Mouse (Mus musculus) MEL (cell line): ENCODE results near the gene Maml2.

Experiments
- CHD2 ChIP-seq: IDR thresholded peaks from 2 replicates; pipeline ENCODE4 v1.6.1; 2011; ENCODE audit warnings: low read length, improper control_type of control experiment
- CTCF ChIP-seq, 3 experiments: IDR thresholded peaks in 2 of 3; conservative IDR thresholded peaks in 1 of 3; 2 replicates each; pipeline ENCODE4 v1.5.1; 2011 to 2012; ENCODE audit warnings: low read length in 3 of 3, low read depth in 2 of 3, mild to moderate bottlenecking in 2 of 3, improper control_type of control experiment in 1 of 3, inconsistent platforms in 1 of 3, mixed read lengths in 1 of 3, moderate library complexity in 1 of 3; ENCODE audit not compliant: control insufficient read depth in 1 of 3, insufficient read depth in 1 of 3, poor library complexity in 1 of 3, severe bottlenecking in 1 of 3
- E2F4 ChIP-seq: IDR thresholded peaks from 2 replicates; pipeline ENCODE4 v1.6.1; 2011; ENCODE audit warnings: low read depth, low read length, improper control_type of control experiment, borderline replicate concordance
- EP300 ChIP-seq, 2 experiments: IDR thresholded peaks; 2 replicates each; pipeline ENCODE4 v1.6.1; 2011; ENCODE audit warnings: improper control_type of control experiment in 2 of 2, low read length in 2 of 2, low read depth in 1 of 2, mild to moderate bottlenecking in 1 of 2
- ETS1 ChIP-seq: IDR thresholded peaks from 2 replicates; pipeline ENCODE4 v1.6.1; 2012; ENCODE audit warnings: low read depth, mild to moderate bottlenecking, inconsistent platforms, low read length, improper control_type of control experiment, moderate library complexity
- MAFK ChIP-seq: IDR thresholded peaks from 2 replicates; pipeline ENCODE4 v1.6.1; 2011; ENCODE audit warnings: low read depth, mild to moderate bottlenecking, low read length, improper control_type of control experiment, borderline replicate concordance
- MAX ChIP-seq: IDR thresholded peaks from 2 replicates; pipeline ENCODE4 v1.6.1; 2011; ENCODE audit warnings: low read length, improper control_type of control experiment
- MEF2A ChIP-seq: IDR thresholded peaks from 2 replicates; pipeline ENCODE4 v1.6.1; 2014; ENCODE audit warnings: low read depth, mild to moderate bottlenecking, inconsistent platforms, low read length, improper control_type of control experiment; ENCODE audit not compliant: poor library complexity, insufficient replicate concordance, severe bottlenecking; ENCODE audit errors: extremely low read depth
- POLR2A ChIP-seq, 2 experiments: IDR thresholded peaks; 2 replicates each; pipeline ENCODE4 v1.6.1; 2011 to 2012; ENCODE audit warnings: low read length in 2 of 2, mild to moderate bottlenecking in 2 of 2, control low read depth in 1 of 2, improper control_type of control experiment in 1 of 2, low read depth in 1 of 2, moderate library complexity in 1 of 2; ENCODE audit not compliant: control insufficient read depth in 1 of 2, insufficient read depth in 1 of 2, poor library complexity in 1 of 2
- RAD21 ChIP-seq: IDR thresholded peaks from 2 replicates; pipeline ENCODE4 v1.6.1; 2011; ENCODE audit warnings: mild to moderate bottlenecking, low read depth, low read length, improper control_type of control experiment
- TBP ChIP-seq: IDR thresholded peaks from 2 replicates; pipeline ENCODE4 v1.8.0; 2011; ENCODE audit warnings: low read depth, low read length, improper control_type of control experiment
- USF1 ChIP-seq: IDR thresholded peaks from 2 replicates; pipeline ENCODE4 v1.6.1; 2014; ENCODE audit warnings: low read depth, mild to moderate bottlenecking, inconsistent platforms, low read length, improper control_type of control experiment, moderate library complexity
- ZC3H11A ChIP-seq: IDR thresholded peaks from 2 replicates; pipeline ENCODE4 v1.6.1; 2012; ENCODE audit warnings: low read depth, mild to moderate bottlenecking, inconsistent platforms, low read length, improper control_type of control experiment

- TF ChIP-seq CTCF (IDR thresholded peaks at IDR 0.05 in 2 of 3, conservative IDR thresholded peaks at IDR 0.05 in 1 of 3; ENCODE audit: control insufficient read depth in 1 of 3, insufficient read depth in 1 of 3, low read depth in 2 of 3, low read length in 3 of 3, poor library complexity in 1 of 3, severe bottlenecking in 1 of 3) = no peak
- TF ChIP-seq ZC3H11A = no peak
- TF ChIP-seq MAX = no peak
- TF ChIP-seq POLR2A (IDR thresholded peaks at IDR 0.05; ENCODE audit: control insufficient read depth in 1 of 2, insufficient read depth in 1 of 2, low read depth in 1 of 2, low read length in 2 of 2, poor library complexity in 1 of 2) = no peak
- TF ChIP-seq MAFK = no peak
- TF ChIP-seq RAD21 = no peak
- TF ChIP-seq ETS1 = no peak
- no peak for TF ChIP-seq TBP
- TF ChIP-seq USF1 = no peak
- no peak for TF ChIP-seq MEF2A
- no peak for TF ChIP-seq EP300 (IDR thresholded peaks at IDR 0.05; ENCODE audit: low read depth in 1 of 2, low read length in 2 of 2)
- TF ChIP-seq E2F4 = no peak
- TF ChIP-seq CHD2 = no peak
Observed at GRCm38 (mm10) chr9:13704917-13705316, 407.2 kb downstream of the Maml2 start.
